Mouse (Mus musculus): ENCODE results near the gene Vwa5b2.

The Vwa5b2 gene

GRCm38 (mm10) chr16:20610501-20611356 is 21.5 kb downstream of the Vwa5b2 start:
- peak; percentile 52 for DNase-seq (ENCODE audit: low spot score)

- peak; percentile 82 for DNase-seq (ENCODE audit: low spot score)
These were observed 22.3 kb downstream of the Vwa5b2 start, which contains the start of the genes Eef1akmt4, Gm49333 and Alg3 for GRCm38 (mm10) chr16:20611357-20612227. TSS of gene Eef1akmt4 (plus strand) at chr16:20611593. TSS of gene Gm49333 (plus strand) at chr16:20611610. TSS of gene Alg3 (minus strand) at chr16:20611735.

GRCm38 (mm10) chr16:20619541-20620398 is 30.5 kb downstream of the Vwa5b2 start:
- DNase-seq (ENCODE audit: low spot score): no peak

- DNase-seq (ENCODE audit: low spot score): no peak
These were observed 31.1 kb downstream of the Vwa5b2 start for GRCm38 (mm10) chr16:20620399-20620735.

- no peak for DNase-seq (ENCODE audit: low spot score)
These were observed 31.5 kb downstream of the Vwa5b2 start for GRCm38 (mm10) chr16:20620751-20621190.

GRCm38 (mm10) chr16:20621191-20621990 is 32.1 kb downstream of the Vwa5b2 start, which contains the start of gene Camk2n2:
TSS of gene Camk2n2 (minus strand) at chr16:20621287.
- DNase-seq (ENCODE audit: low spot score): peak; percentile 43

GRCm38 (mm10) chr16:20621991-20622685 is 32.9 kb downstream of the Vwa5b2 start:
- peak; percentile 66 for DNase-seq (ENCODE audit: low spot score)

GRCm38 (mm10) chr16:20623211-20623610 is 33.9 kb downstream of the Vwa5b2 start:
- DNase-seq (ENCODE audit: low spot score): no peak

GRCm38 (mm10) chr16:20628871-20629391 is 39.7 kb downstream of the Vwa5b2 start:
- DNase-seq (ENCODE audit: low spot score): no peak

GRCm38 (mm10) chr16:20629731-20630634 is 40.7 kb downstream of the Vwa5b2 start, which contains the start of gene Ece2:
TSS of gene Ece2 (plus strand) at chr16:20629828.
- peak; percentile 16 for DNase-seq (ENCODE audit: low spot score)

GRCm38 (mm10) chr16:20637410-20637809 is 48.1 kb downstream of the Vwa5b2 start:
- no peak for DNase-seq (ENCODE audit: low spot score)

- DNase-seq (ENCODE audit: low spot score): no peak
These were observed 49.1 kb downstream of the Vwa5b2 start for GRCm38 (mm10) chr16:20638367-20638766.

GRCm38 (mm10) chr16:20642161-20642560 is 52.9 kb downstream of the Vwa5b2 start:
- DNase-seq (ENCODE audit: low spot score): peak; percentile 36

GRCm38 (mm10) chr16:20643911-20644310 is 54.6 kb downstream of the Vwa5b2 start:
- DNase-seq (ENCODE audit: low spot score): no peak

GRCm38 (mm10) chr16:20651076-20651946 is 62.0 kb downstream of the Vwa5b2 start, which contains the start of gene Psmd2:
TSS of gene Psmd2 (plus strand) at chr16:20651652.
- peak; percentile 92 for DNase-seq (ENCODE audit: low spot score)

- no peak for DNase-seq (ENCODE audit: low spot score)
These were observed 62.7 kb downstream of the Vwa5b2 start for GRCm38 (mm10) chr16:20651947-20652310.

GRCm38 (mm10) chr16:20653315-20653714 is 64.0 kb downstream of the Vwa5b2 start:
- DNase-seq (ENCODE audit: low spot score): no peak
